Mouse (Mus musculus) left cerebral cortex, postnatal 14 days (tissue): Measurements from ENCODE around the gene Gm10272. TPM values are rescaled to one million over a fixed set of nuclear protein-coding genes. Genes with fewer than 3 reads are reported as not detected.
"Not testable (repeated sequence)": the region's sequence is repeated elsewhere in the genome, so short reads cannot be mapped to it uniquely, and the experiment has no call there.

ENCODE experiments used
- DNase-seq, 2 experiments: peaks; one replicate each; pipeline ENCODE4 v3.0.0; 2021 to 2022; ENCODE audit warnings: low spot score in 2 of 2, mixed read lengths in 1 of 2
- intact Hi-C: fragments of 180-260 bp; cut with DNase I; formaldehyde crosslinking; loops from one replicate; pipeline ENCODE4 v1.15.1; 2025
- total RNA-seq, 2 experiments: library from RNA; stranded (reverse); gene quantifications; 2 replicates each; pipeline ENCODE4 v1.2.3; 2021

Gm10272 gene
- total RNA-seq, 2 experiments from 2014 or later = not detected

- intact Hi-C loops, DNase-seq: not testable (repeated sequence)
Observed at GRCm38 (mm10) chr10:77720299-77720698, 13.9 kb downstream of the Gm10272 start, which contains the start of gene Krtap12-1. Gene Krtap12-1, plus strand, starts transcription at chr10:77720599.

- DNase-seq = no peak
- intact Hi-C loops = no loop called here
Observed at GRCm38 (mm10) chr10:77724855-77725254, 18.4 kb downstream of the Gm10272 start.

- no peak for DNase-seq
- intact Hi-C loops = no loop called here
Observed at GRCm38 (mm10) chr10:77726186-77726585, 19.8 kb downstream of the Gm10272 start, which contains the start of gene Gm10100. Gene Gm10100, plus strand, starts transcription at chr10:77726486.

GRCm38 (mm10) chr10:77728280-77728679 is 21.9 kb downstream of the Gm10272 start:
- intact Hi-C loops = no loop called here
- no peak for DNase-seq

- intact Hi-C loops = no loop called here
- no peak for DNase-seq
Observed at GRCm38 (mm10) chr10:77729241-77729640, 22.8 kb downstream of the Gm10272 start.

- no peak for DNase-seq
- intact Hi-C loops = no loop called here
Observed at GRCm38 (mm10) chr10:77735928-77736327, 29.5 kb downstream of the Gm10272 start.

GRCm38 (mm10) chr10:77738929-77739328 is 32.5 kb downstream of the Gm10272 start:
- DNase-seq = no peak
- intact Hi-C loops = no loop called here

GRCm38 (mm10) chr10:77741924-77742688 is 35.7 kb downstream of the Gm10272 start, which contains the start of gene Gm18596:
Gene Gm18596, minus strand, starts transcription at chr10:77742638.
- intact Hi-C loops, DNase-seq: not testable (repeated sequence)

GRCm38 (mm10) chr10:77750686-77751085 is 44.3 kb downstream of the Gm10272 start:
- DNase-seq, intact Hi-C loops: not testable (repeated sequence)

GRCm38 (mm10) chr10:77751254-77751653 is 44.8 kb downstream of the Gm10272 start, which contains the start of gene Gm9736:
Gene Gm9736, minus strand, starts transcription at chr10:77751354.
- DNase-seq, intact Hi-C loops: not testable (repeated sequence)

GRCm38 (mm10) chr10:77752312-77752711 is 45.9 kb downstream of the Gm10272 start:
- DNase-seq, intact Hi-C loops: not testable (repeated sequence)

- intact Hi-C loops = no loop called here
- no peak for DNase-seq
Observed at GRCm38 (mm10) chr10:77753448-77753847, 47.0 kb downstream of the Gm10272 start.

Other genes starting within 250 kb of the Gm10272 start
- gene Fam207a, start 190.8 kb upstream of the Gm10272 start, total RNA-seq = 10 to 100 TPM; 32.2 to 33.4 TPM
- gene Itgb2, start 176.4 kb upstream of the Gm10272 start, total RNA-seq = 1 to 10 TPM; 3.1 to 3.2 TPM
- 10 to 100 TPM; 74.0 to 75.1 TPM for gene Pttg1ip, start 124.9 kb upstream of the Gm10272 start, total RNA-seq
- 100 to 1,000 TPM; 129 to 135 TPM for gene Sumo3, start 100.5 kb upstream of the Gm10272 start, total RNA-seq
- gene Gm49325, start 100.4 kb upstream of the Gm10272 start, total RNA-seq = 10 to 100 TPM in 1 of 2 experiments, 1 to 10 TPM in 1; 6.7 to 15.7 TPM
- 10 to 100 TPM; 36.3 to 41.6 TPM for gene Ube2g2, start 84.4 kb upstream of the Gm10272 start, total RNA-seq
- under 1 TPM in 1 of 2 experiments, not detected in 1; 0.15 TPM for gene Tspear, start 20.1 kb upstream of the Gm10272 start, total RNA-seq
- gene Gm19402, start 15.9 kb upstream of the Gm10272 start, total RNA-seq = not detected
- not detected for gene Gm9508, start 9.4 kb upstream of the Gm10272 start, total RNA-seq
- gene Gm10024, start 4.8 kb downstream of the Gm10272 start, total RNA-seq = not detected
- gene Gm10142, start 9.2 kb downstream of the Gm10272 start, total RNA-seq = not detected
- gene Krtap12-1, start 14.0 kb downstream of the Gm10272 start, total RNA-seq = not detected
- not detected for gene Gm10100, start 19.9 kb downstream of the Gm10272 start, total RNA-seq
- not detected for gene Gm18596, start 36.0 kb downstream of the Gm10272 start, total RNA-seq
- not detected for gene Gm9736, start 44.7 kb downstream of the Gm10272 start, total RNA-seq
- not detected for gene Gm3233, start 53.1 kb downstream of the Gm10272 start, total RNA-seq
- not detected for gene Gm3238, start 64.7 kb downstream of the Gm10272 start, total RNA-seq
- not detected for gene Gm7138, start 70.3 kb downstream of the Gm10272 start, total RNA-seq
- gene Gm3250, start 75.9 kb downstream of the Gm10272 start, total RNA-seq = not detected
- not detected for gene Gm7137, start 81.6 kb downstream of the Gm10272 start, total RNA-seq
- gene Gm9639, start 88.5 kb downstream of the Gm10272 start, total RNA-seq = not detected
- not detected for gene Gm19668, start 92.5 kb downstream of the Gm10272 start, total RNA-seq
- gene Gm9507, start 105.2 kb downstream of the Gm10272 start, total RNA-seq = not detected
- gene Gm2696, start 108.1 kb downstream of the Gm10272 start, total RNA-seq = not detected
- not detected for gene Krtap10-4, start 120.5 kb downstream of the Gm10272 start, total RNA-seq
- not detected for gene Krtap10-10, start 129.3 kb downstream of the Gm10272 start, total RNA-seq
- gene Gm36176, start 140.2 kb downstream of the Gm10272 start, total RNA-seq = not detected
- not detected for gene Gm10318, start 146.2 kb downstream of the Gm10272 start, total RNA-seq
- not detected for gene Gm3285, start 155.3 kb downstream of the Gm10272 start, total RNA-seq
- 10 to 100 TPM; 19.4 to 20.8 TPM for gene Lrrc3, start 195.9 kb downstream of the Gm10272 start, total RNA-seq